Mouse (Mus musculus) monocyte, adult 2 months (primary cell): Measurements from ENCODE around the gene Ccdc9.
"Not testable (repeated sequence)": the region's sequence is repeated elsewhere in the genome, so short reads cannot be mapped to it uniquely, and the experiment has no call there.

ENCODE experiments used
- DNase-seq, 2 experiments: peaks; one replicate each; pipeline ENCODE4 v3.0.0; 2022; ENCODE audit warnings: low spot score in 2 of 2, low read depth in 1 of 2

The Ccdc9 gene

GRCm38 (mm10) chr7:16308555-16309317, 22.1 kb upstream of the Ccdc9 start:
- DNase-seq = peak in 1 of 2 experiments; percentile 51

GRCm38 (mm10) chr7:16308093-16308492, 21.5 kb upstream of the Ccdc9 start, which contains the start of gene Bbc3:
Bbc3 (plus strand) TSS chr7:16308393.
- not testable (repeated sequence) for DNase-seq

- not testable (repeated sequence) for DNase-seq
These were observed 20.5 kb upstream of the Ccdc9 start for GRCm38 (mm10) chr7:16307141-16307540.

DNA sequence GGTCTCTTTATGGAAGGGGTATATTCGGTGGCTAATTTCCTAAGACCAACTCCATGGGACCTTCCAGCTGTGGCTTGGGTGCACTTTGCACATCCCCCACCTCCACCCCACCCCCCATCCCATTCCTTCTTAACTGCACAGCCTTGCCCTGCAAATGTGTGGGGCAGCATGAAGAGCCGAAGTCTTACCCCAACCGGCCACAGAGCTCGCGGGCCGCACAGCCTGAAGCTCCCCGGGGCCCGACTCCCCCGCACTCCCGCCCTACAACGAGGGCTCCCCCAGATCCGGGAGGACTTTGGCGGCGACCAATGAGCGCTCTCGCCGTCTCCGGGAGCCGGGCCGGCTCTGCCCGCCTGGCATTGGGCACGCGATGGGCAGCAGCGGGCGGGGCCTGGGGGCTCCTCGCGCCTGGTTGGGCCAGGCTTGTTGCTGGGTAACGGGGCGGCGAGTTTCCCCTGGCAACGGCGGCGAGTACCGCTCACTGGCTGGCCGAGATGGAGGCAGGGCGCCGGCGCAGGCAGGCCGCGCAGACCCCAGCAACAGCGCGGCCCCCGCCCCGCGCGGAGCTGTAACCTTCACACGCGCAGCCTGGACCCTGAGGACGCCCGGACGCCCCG, 12.9 kb upstream of the Ccdc9 start:
- peak in 1 of 2 experiments; percentile 58 for DNase-seq

- no peak for DNase-seq
These were observed 12.3 kb upstream of the Ccdc9 start for GRCm38 (mm10) chr7:16298927-16299326.

GRCm38 (mm10) chr7:16297616-16298015, 11.0 kb upstream of the Ccdc9 start:
- no peak for DNase-seq

DNA sequence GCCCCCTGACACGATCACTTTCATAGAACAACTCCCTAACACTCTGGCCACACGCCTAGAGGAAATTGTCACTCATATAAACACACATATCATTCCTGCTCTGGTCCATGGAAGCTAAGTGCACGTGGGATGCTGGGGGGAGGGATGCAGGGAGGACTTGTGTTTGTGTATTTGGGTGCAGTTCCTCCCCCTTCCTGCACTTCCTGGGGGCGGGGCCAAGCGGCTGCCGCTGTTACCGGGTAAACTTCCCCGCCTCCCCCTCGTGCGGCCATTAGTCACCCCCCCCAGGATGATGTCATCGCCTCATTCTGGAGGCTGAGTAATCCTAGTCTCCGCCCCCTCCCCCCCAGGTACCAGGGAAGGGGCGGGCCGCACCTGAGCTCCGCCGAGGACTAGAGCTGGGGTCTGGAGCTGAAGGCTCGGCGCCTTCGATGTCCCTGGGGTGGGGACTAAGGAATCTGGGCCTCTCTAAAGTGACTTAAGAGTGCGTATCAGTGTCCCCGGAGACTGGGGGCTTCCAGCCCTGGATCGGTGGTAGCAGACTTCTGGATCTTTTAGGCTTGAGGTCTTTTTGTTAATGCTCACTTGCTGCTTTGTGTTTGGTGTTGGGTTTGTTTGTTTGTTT, 10.3 kb upstream of the Ccdc9 start:
- DNase-seq = peak; percentile 62 to 82

DNA sequence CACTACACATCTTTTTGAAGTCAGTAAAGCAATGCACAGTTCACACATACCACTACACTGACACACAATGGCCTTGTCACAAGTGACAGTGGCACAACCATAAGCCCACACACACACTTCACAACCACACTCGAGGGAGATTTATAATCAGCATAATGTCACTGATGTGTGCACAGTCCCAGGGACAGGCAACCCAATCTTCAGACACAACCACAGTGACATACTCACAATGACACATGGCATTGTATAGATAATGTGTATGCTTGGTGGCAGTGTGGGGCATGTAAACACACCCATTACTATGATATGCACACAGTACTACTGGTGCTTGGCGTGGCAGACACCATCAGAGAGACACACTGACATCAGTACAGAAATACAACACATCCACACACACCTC, 9.6 kb upstream of the Ccdc9 start:
- no peak for DNase-seq

- DNase-seq = peak; percentile 65 to 69
These were observed 8.8 kb upstream of the Ccdc9 start for GRCm38 (mm10) chr7:16295321-16295900.

DNA sequence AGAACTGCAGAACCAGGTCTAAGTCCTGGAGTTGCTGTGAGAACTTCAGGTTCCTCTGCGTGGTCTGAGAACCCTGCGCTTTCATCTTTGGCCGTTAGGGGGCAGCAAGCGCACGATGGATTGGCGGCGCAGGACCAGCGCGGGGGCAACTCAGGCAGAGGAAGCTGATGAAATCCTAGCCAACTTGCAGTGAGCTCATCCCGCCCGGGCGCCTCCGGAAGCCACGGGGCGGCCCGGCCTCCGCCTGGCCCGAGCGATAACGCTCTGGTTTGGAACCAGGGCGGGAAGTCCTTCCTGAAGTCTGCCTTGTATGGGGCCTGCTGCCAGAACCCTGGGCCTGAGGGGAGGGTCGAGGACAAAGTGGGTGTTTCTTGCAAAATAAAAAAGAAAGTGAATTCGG, 8.2 kb upstream of the Ccdc9 start:
- peak; percentile 94 to 97 for DNase-seq

DNA sequence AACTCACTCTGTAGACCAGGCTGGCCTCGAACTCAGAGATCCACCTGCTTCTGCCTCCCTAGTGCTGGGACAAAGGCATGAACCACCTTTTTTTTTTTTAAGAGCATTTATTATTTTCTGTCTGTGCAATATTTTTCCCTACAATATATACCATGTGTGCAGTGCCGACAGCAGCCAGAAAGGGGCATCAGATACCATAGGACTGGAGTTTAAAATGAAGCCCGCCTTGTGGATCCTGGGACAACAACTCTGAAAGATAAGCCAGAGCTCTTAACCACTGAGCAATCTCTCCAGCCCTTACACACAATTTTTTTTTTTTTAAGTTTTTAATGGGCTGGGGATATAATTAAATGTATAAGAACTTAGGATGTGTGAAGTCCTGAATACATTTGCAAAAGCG, 7.8 kb upstream of the Ccdc9 start:
- DNase-seq = no peak

DNA sequence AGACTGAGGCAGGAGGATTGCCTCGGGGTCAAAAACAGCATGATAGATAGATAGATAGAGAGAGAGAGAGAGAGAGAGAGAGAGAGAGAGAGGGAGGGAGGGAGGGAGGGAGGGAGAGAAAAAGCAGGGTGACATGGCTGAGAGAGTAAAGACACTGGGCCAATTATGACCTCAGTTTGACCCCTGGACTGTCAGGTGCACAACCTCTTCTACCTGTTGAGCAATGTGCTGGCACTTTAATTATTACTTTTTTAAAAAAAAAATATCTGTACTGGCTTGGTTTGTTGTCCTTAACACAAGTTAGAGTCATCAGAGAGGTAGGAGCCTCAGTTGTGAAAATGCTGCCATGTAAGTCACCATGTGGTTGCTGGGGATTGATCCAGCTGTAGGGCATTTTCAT, 1.2 kb upstream of the Ccdc9 start:
- no peak for DNase-seq

GRCm38 (mm10) chr7:16287016-16287415, 421 bp upstream of the Ccdc9 start:
- DNase-seq = no peak

DNA sequence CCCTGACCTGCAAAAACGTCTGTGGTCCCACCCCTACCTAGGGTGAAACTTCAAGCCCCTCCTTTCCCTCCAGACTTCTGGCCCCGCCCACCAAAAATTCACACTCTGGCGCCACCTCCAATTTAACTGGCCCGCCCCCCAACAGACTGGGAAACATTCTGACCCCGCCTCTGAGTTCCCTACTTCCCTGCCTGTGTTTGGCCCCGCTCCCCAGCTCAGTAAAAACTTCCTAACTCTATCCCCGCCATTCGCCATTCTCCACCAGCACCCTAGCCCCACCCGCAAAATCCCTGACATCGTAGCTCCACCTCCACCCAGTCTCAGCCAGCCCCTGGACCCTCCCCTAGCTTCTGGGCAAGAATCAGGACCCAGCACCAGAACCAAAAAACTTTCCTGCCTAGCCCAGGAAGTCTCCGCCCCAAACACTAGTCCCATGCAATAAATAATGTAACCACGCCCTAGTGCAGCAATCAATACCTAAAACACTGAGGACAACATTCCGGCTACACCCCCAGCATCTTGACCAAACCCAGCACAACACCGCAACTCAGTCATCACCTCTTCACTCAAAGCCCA, 1.1 kb downstream of the Ccdc9 start:
- DNase-seq = no peak

DNA sequence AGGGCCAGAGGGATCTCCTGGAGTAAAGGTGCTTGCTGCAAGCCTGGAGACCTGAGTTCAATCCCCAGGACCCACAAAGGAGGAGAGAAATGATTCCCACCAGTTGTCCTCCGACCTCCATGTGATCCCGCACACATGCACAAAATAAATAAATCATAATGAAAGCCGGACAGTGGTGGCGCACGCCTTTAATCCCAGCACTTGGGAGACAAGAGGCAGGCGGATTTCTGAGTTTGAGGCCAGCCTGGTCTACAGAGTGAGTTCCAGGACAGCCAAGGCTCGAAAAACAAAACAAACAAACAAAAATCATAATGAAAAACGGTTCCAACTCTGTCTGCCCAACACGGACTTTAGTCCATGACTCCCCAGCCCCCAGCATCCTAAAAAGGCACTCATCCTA, 1.7 kb downstream of the Ccdc9 start:
- no peak for DNase-seq

GRCm38 (mm10) chr7:16284001-16284400, 2.6 kb downstream of the Ccdc9 start:
- DNase-seq = no peak

- DNase-seq = no peak
These were observed 4.3 kb downstream of the Ccdc9 start for GRCm38 (mm10) chr7:16282334-16282733.

DNA sequence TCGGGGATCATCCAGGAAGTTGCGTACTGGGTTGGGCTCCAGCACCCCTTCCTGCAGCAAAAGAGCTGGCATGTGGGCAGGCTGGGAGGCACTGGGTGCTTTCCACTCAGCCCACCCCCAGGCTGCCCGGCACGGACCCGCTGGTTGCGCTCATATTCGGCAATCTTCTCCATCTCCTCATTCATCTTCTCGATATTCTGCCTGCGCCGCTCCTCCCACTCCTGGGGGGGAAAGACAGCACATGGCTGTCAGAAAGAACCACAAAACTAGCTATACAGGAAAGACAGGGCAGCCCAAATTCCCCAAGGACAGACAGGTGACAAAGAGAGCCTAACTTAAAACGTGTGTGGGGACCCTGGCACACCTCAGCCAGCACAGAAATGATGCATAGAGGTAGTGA, 5.9 kb downstream of the Ccdc9 start:
- DNase-seq = no peak

GRCm38 (mm10) chr7:16274922-16275890, 11.4 kb downstream of the Ccdc9 start:
- no peak for DNase-seq

- peak; percentile 49 to 72 for DNase-seq
These were observed 12.8 kb downstream of the Ccdc9 start for GRCm38 (mm10) chr7:16273766-16274140.
